Mouse (Mus musculus): ENCODE measurements around the gene Tmem176b. TPM values are rescaled to one million over a fixed set of nuclear protein-coding genes. Genes with fewer than 3 reads are reported as not detected.

The Tmem176b gene
- 0.58 to 4.3 TPM (median 2.2 TPM) in 4 replicates for total RNA-seq (2023; ENCODE audit: inconsistent age)

GRCm38 (mm10) chr6:48840973-48841625 lies at the start of gene Tmem176b:
Gene Tmem176b, minus strand, starts transcription at chr6:48841496.

GRCm38 (mm10) chr6:48872596-48872995 lies 31.3 kb upstream of the Tmem176b start, which contains the start of gene Aoc1:
Gene Aoc1, plus strand, starts transcription at chr6:48872896.

GRCm38 (mm10) chr6:48840371-48840969 lies 826 bp downstream of the Tmem176b start, which contains the start of gene Tmem176a:
Gene Tmem176a, plus strand, starts transcription at chr6:48840919.

Other genes with a start within 250 kb of the Tmem176b start
- gene Repin1, start 247.6 kb downstream of the Tmem176b start, total RNA-seq (2023; ENCODE audit: inconsistent age) = 5.2 to 8.2 TPM (median 6.7 TPM) in 4 replicates
- gene Gm44965, start 247.6 kb downstream of the Tmem176b start, total RNA-seq (2023; ENCODE audit: inconsistent age) = not detected in 4 replicates
- 2.8 to 5.2 TPM (median 4.7 TPM) in 4 replicates for gene Zfp775, start 239.4 kb downstream of the Tmem176b start, total RNA-seq (2023; ENCODE audit: inconsistent age)
- gene AI854703, start 214.7 kb downstream of the Tmem176b start, total RNA-seq (2023; ENCODE audit: inconsistent age) = 0.38 to 0.63 TPM in 2 of 4 replicates, not detected in the others
- gene Gimap8, start 194.3 kb downstream of the Tmem176b start, total RNA-seq (2023; ENCODE audit: inconsistent age) = 120 to 133 TPM (median 129 TPM) in 4 replicates
- 45.6 to 56.3 TPM (median 52.6 TPM) in 4 replicates for gene Gimap9, start 165.4 kb downstream of the Tmem176b start, total RNA-seq (2023; ENCODE audit: inconsistent age)
- gene Gimap4, start 156.9 kb downstream of the Tmem176b start, total RNA-seq (2023; ENCODE audit: inconsistent age) = 121 to 147 TPM (median 131 TPM) in 4 replicates
- gene Gimap6, start 133.3 kb downstream of the Tmem176b start, total RNA-seq (2023; ENCODE audit: inconsistent age) = 1,137 to 1,196 TPM (median 1,166 TPM) in 4 replicates
- gene Gm28053, start 122.9 kb downstream of the Tmem176b start, total RNA-seq (2023; ENCODE audit: inconsistent age) = 29.2 to 49.2 TPM (median 39.8 TPM) in 4 replicates
- gene Gimap7, start 122.9 kb downstream of the Tmem176b start, total RNA-seq (2023; ENCODE audit: inconsistent age) = 87.3 to 98.8 TPM (median 97.6 TPM) in 4 replicates
- 126 to 141 TPM (median 129 TPM) in 4 replicates for gene Gimap1, start 102.4 kb downstream of the Tmem176b start, total RNA-seq (2023; ENCODE audit: inconsistent age)
- 106 to 120 TPM (median 116 TPM) in 4 replicates for gene Gimap5, start 95.3 kb downstream of the Tmem176b start, total RNA-seq (2023; ENCODE audit: inconsistent age)
- gene Gimap3, start 70.6 kb downstream of the Tmem176b start, total RNA-seq (2023; ENCODE audit: inconsistent age) = 168 to 194 TPM (median 174 TPM) in 4 replicates
- gene Tmem176a, start 577 bp downstream of the Tmem176b start, total RNA-seq (2023; ENCODE audit: inconsistent age) = 0.61 to 2.8 TPM (median 1.3 TPM) in 4 replicates
- gene Aoc1, start 31.4 kb upstream of the Tmem176b start, total RNA-seq (2023; ENCODE audit: inconsistent age) = not detected in 4 replicates
- not detected in 4 replicates for gene 1600015I10Rik, start 88.4 kb upstream of the Tmem176b start, total RNA-seq (2023; ENCODE audit: inconsistent age)
- gene Doxl2, start 133.5 kb upstream of the Tmem176b start, total RNA-seq (2023; ENCODE audit: inconsistent age) = not detected in 4 replicates
- gene Svs1, start 145.4 kb upstream of the Tmem176b start, total RNA-seq (2023; ENCODE audit: inconsistent age) = not detected in 4 replicates
- not detected in 4 replicates for gene Gpnmb, start 195.1 kb upstream of the Tmem176b start, total RNA-seq (2023; ENCODE audit: inconsistent age)
- gene Malsu1, start 232.3 kb upstream of the Tmem176b start, total RNA-seq (2023; ENCODE audit: inconsistent age) = 39.9 to 52.0 TPM (median 48.0 TPM) in 4 replicates